Mouse (Mus musculus) retina, embryonic 14.5 days (tissue): ENCODE measurements around the gene Smarcb1.
A peak's percentile ranks its signal among the peaks of the same experiment; 100 is the strongest.

ENCODE experiments used
- DNase-seq: peaks from one replicate; pipeline ENCODE4 v3.0.0-alpha.2; 2015; ENCODE audit warnings: low spot score

Gene Smarcb1

GRCm38 (mm10) chr10:75921026-75921725 lies at the start of gene Smarcb1:
Gene Smarcb1 (minus strand): TSS chr10:75921617.
- peak; percentile 96 for DNase-seq

GRCm38 (mm10) chr10:75954381-75954811 lies 33.0 kb upstream of the Smarcb1 start, which contains the start of gene Gm5134:
Gene Gm5134 (plus strand): TSS chr10:75954514.
- DNase-seq = no peak

- peak; percentile 82 for DNase-seq
Measured at GRCm38 (mm10) chr10:75951424-75952050, 30.1 kb upstream of the Smarcb1 start.

GRCm38 (mm10) chr10:75950791-75951210 lies 29.4 kb upstream of the Smarcb1 start:
- DNase-seq = peak; percentile 70

GRCm38 (mm10) chr10:75949053-75950045 lies 27.9 kb upstream of the Smarcb1 start:
- DNase-seq = no peak

- no peak for DNase-seq
Measured at GRCm38 (mm10) chr10:75948079-75948478, 26.7 kb upstream of the Smarcb1 start.

- DNase-seq = no peak
Measured at GRCm38 (mm10) chr10:75945896-75946295, 24.5 kb upstream of the Smarcb1 start.

GRCm38 (mm10) chr10:75945213-75945612 lies 23.8 kb upstream of the Smarcb1 start:
- no peak for DNase-seq

- no peak for DNase-seq
Measured at GRCm38 (mm10) chr10:75944066-75944772, 22.8 kb upstream of the Smarcb1 start.

GRCm38 (mm10) chr10:75942736-75943477 lies 21.5 kb upstream of the Smarcb1 start, which contains the start of gene Vpreb3:
Gene Vpreb3 (plus strand): TSS chr10:75943057.
- DNase-seq = no peak

- DNase-seq = peak; percentile 54
Measured at GRCm38 (mm10) chr10:75941042-75941824, 19.8 kb upstream of the Smarcb1 start.

- DNase-seq = no peak
Measured at GRCm38 (mm10) chr10:75940520-75940919, 19.1 kb upstream of the Smarcb1 start, which contains the start of gene Gm867. Gene Gm867 (minus strand): TSS chr10:75940672.

- no peak for DNase-seq
Measured at GRCm38 (mm10) chr10:75939481-75940234, 18.2 kb upstream of the Smarcb1 start.

GRCm38 (mm10) chr10:75937851-75938643 lies 16.6 kb upstream of the Smarcb1 start:
- DNase-seq = no peak

GRCm38 (mm10) chr10:75936909-75937667 lies 15.7 kb upstream of the Smarcb1 start:
- no peak for DNase-seq

- DNase-seq = peak; percentile 90
Measured at GRCm38 (mm10) chr10:75935680-75936541, 14.5 kb upstream of the Smarcb1 start, which contains the start of gene Mmp11. Gene Mmp11 (minus strand): TSS chr10:75936496.
